Mouse (Mus musculus) gastrocnemius, adult 2 months (tissue): Measurements from ENCODE around the gene Btbd9. TPM values are rescaled to one million over a fixed set of nuclear protein-coding genes. Genes with fewer than 3 reads are reported as not detected.

Experiments
- DNase-seq: peaks from one replicate; pipeline ENCODE4 v3.0.0; 2022
- H3K27ac ChIP-seq: fragments of 200-600 bp; 2 replicates; pipeline ENCODE4 v1.8.1; 2022; ENCODE audit warnings: mild to moderate bottlenecking
- H3K4me3 ChIP-seq: fragments of 200-600 bp; 2 replicates; pipeline ENCODE4 v1.8.1; 2022; ENCODE audit warnings: mild to moderate bottlenecking, moderate library complexity
- CTCF ChIP-seq: fragments of 200-600 bp; IDR thresholded peaks from 2 replicates; pipeline ENCODE4 v1.8.1; 2022; ENCODE audit warnings: antibody characterized with exemption, mild to moderate bottlenecking, moderate library complexity
- intact Hi-C: fragments of 180-260 bp; cut with DNase I; formaldehyde crosslinking; loops from one replicate; pipeline ENCODE4 v1.15.1; 2025
- total RNA-seq, 2 experiments: library from RNA; stranded (reverse); gene quantifications; 2 replicates each; pipeline ENCODE4 v1.2.3; 2021

Gene Btbd9
- total RNA-seq, 2 experiments from 2014 or later: 11.9 to 14.7 TPM

GRCm38 (mm10) chr17:30564971-30565370 is 11.3 kb downstream of the Btbd9 start:
- no peak for DNase-seq
- H3K27ac ChIP-seq: no peak overlapping the region
- intact Hi-C loops: no loop called here
- no peak for TF ChIP-seq CTCF
- no peak overlapping the region for H3K4me3 ChIP-seq

- Histone ChIP-seq H3K4me3 (no peak overlapping the region), H3K27ac (no peak overlapping the region)
- TF ChIP-seq CTCF: no peak
- intact Hi-C loops: no loop called here
- no peak for DNase-seq
Observed at GRCm38 (mm10) chr17:30564407-30564806, 11.9 kb downstream of the Btbd9 start.

- no peak for DNase-seq
- Histone ChIP-seq H3K4me3 (no peak overlapping the region), H3K27ac (no peak overlapping the region)
- intact Hi-C loops: no loop called here
- no peak for TF ChIP-seq CTCF
Observed at GRCm38 (mm10) chr17:30563484-30564075, 12.7 kb downstream of the Btbd9 start.

- intact Hi-C loops: no loop called here
- H3K4me3 ChIP-seq: no peak overlapping the region
- no peak for DNase-seq
- TF ChIP-seq CTCF: no peak
- H3K27ac ChIP-seq: no peak overlapping the region
Observed at GRCm38 (mm10) chr17:30562770-30563169, 13.5 kb downstream of the Btbd9 start.

GRCm38 (mm10) chr17:30559536-30559935 is 16.8 kb downstream of the Btbd9 start:
- no peak overlapping the region for H3K4me3 ChIP-seq
- peak; percentile 64 for DNase-seq
- H3K27ac ChIP-seq: no peak overlapping the region
- intact Hi-C loops: loop anchor here (10.0 kb wide), 1 partner anchor 125 kb away; no protein-coding TSS in a partner anchor
- peak; percentile 81 for TF ChIP-seq CTCF

- DNase-seq: no peak
- intact Hi-C loops: loop anchor here (10.0 kb wide), 1 partner anchor 126 kb away; no protein-coding TSS in a partner anchor
- Histone ChIP-seq H3K27ac (no peak overlapping the region), H3K4me3 (no peak overlapping the region)
- no peak for TF ChIP-seq CTCF
Observed at GRCm38 (mm10) chr17:30558623-30559022, 17.7 kb downstream of the Btbd9 start.

GRCm38 (mm10) chr17:30556512-30556911 is 19.8 kb downstream of the Btbd9 start:
- intact Hi-C loops: loop anchor here (10.0 kb wide), 1 partner anchor 128 kb away; no protein-coding TSS in a partner anchor
- no peak overlapping the region for H3K27ac ChIP-seq
- TF ChIP-seq CTCF: no peak

GRCm38 (mm10) chr17:30553027-30553937 is 23.0 kb downstream of the Btbd9 start:
- H3K4me3 ChIP-seq: no peak overlapping the region
- intact Hi-C loops: loop anchor here (10.0 kb wide), 1 partner anchor 132 kb away; no protein-coding TSS in a partner anchor
- no peak overlapping the region for H3K27ac ChIP-seq
- DNase-seq: no peak
- no peak for TF ChIP-seq CTCF

More at GRCm38 (mm10) chr17:30556512-30556911, 19.8 kb downstream of the Btbd9 start:
- H3K4me3 ChIP-seq: no peak overlapping the region
- DNase-seq: no peak

- intact Hi-C loops: loop anchor here (10.0 kb wide), 1 partner anchor 134 kb away; no protein-coding TSS in a partner anchor
- Histone ChIP-seq H3K4me3 (no peak overlapping the region), H3K27ac (peak overlapping the region; percentile 46; the same call in 1 of the 2 replicates)
- no peak for TF ChIP-seq CTCF
- DNase-seq: no peak
Observed at GRCm38 (mm10) chr17:30550774-30551107, 25.5 kb downstream of the Btbd9 start.

- DNase-seq: no peak
- Histone ChIP-seq H3K4me3 (no peak overlapping the region), H3K27ac (peak overlapping the region; percentile 46)
- intact Hi-C loops: loop anchor here (10.0 kb wide), 1 partner anchor 135 kb away; no protein-coding TSS in a partner anchor
- TF ChIP-seq CTCF: no peak
Observed at GRCm38 (mm10) chr17:30549899-30550773, 26.2 kb downstream of the Btbd9 start.

GRCm38 (mm10) chr17:30539098-30539497 is 37.2 kb downstream of the Btbd9 start:
- intact Hi-C loops: no loop called here
- peak; percentile 72 for DNase-seq
- peak overlapping the region; percentile 44 for H3K4me3 ChIP-seq
- peak overlapping the region; percentile 56 for H3K27ac ChIP-seq
- TF ChIP-seq CTCF: peak; percentile 30

GRCm38 (mm10) chr17:30536651-30537050 is 39.6 kb downstream of the Btbd9 start:
- Histone ChIP-seq H3K4me3 (no peak overlapping the region), H3K27ac (no peak overlapping the region)
- no peak for TF ChIP-seq CTCF
- no peak for DNase-seq
- intact Hi-C loops: no loop called here
